Mouse (Mus musculus): ENCODE results near the gene Ces1a.
A peak's percentile ranks its signal among the peaks of the same experiment; 100 is the strongest.

Ces1a gene

GRCm38 (mm10) chr8:93048092-93048491 lies at the start of gene Ces1a:
Ces1a (minus strand) TSS chr8:93048192.
- DNase-seq (ENCODE audit: low read depth, low spot score), result no peak

GRCm38 (mm10) chr8:93095376-93095775 lies 47.4 kb upstream of the Ces1a start:
- peak; percentile 1 for DNase-seq (ENCODE audit: low read depth, low spot score)

GRCm38 (mm10) chr8:93091324-93091723 lies 43.3 kb upstream of the Ces1a start:
- DNase-seq (ENCODE audit: low read depth, low spot score), result no peak

GRCm38 (mm10) chr8:93088686-93089122 lies 40.7 kb upstream of the Ces1a start:
- DNase-seq (ENCODE audit: low read depth, low spot score), result no peak

- no peak for DNase-seq (ENCODE audit: low read depth, low spot score)
Measured at GRCm38 (mm10) chr8:93088193-93088592, 40.2 kb upstream of the Ces1a start.

- DNase-seq (ENCODE audit: low read depth, low spot score), result no peak
Measured at GRCm38 (mm10) chr8:93079887-93080286, 31.9 kb upstream of the Ces1a start, which contains the start of gene Ces1b. Ces1b (minus strand) TSS chr8:93080017.

- no peak for DNase-seq (ENCODE audit: low read depth, low spot score)
Measured at GRCm38 (mm10) chr8:93075251-93075650, 27.3 kb upstream of the Ces1a start.

- DNase-seq (ENCODE audit: low read depth, low spot score), result no peak
Measured at GRCm38 (mm10) chr8:93063416-93064117, 15.6 kb upstream of the Ces1a start.

GRCm38 (mm10) chr8:93059185-93059584 lies 11.2 kb upstream of the Ces1a start:
- DNase-seq (ENCODE audit: low read depth, low spot score), result peak; percentile 1

GRCm38 (mm10) chr8:93055238-93055637 lies 7.2 kb upstream of the Ces1a start:
- no peak for DNase-seq (ENCODE audit: low read depth, low spot score)

GRCm38 (mm10) chr8:93048510-93049416 lies 771 bp upstream of the Ces1a start:
- DNase-seq (ENCODE audit: low read depth, low spot score), result no peak

GRCm38 (mm10) chr8:93043083-93043482 lies 4.9 kb downstream of the Ces1a start:
- DNase-seq (ENCODE audit: low read depth, low spot score), result no peak

- DNase-seq (ENCODE audit: low read depth, low spot score), result no peak
Measured at GRCm38 (mm10) chr8:93040776-93041567, 7.0 kb downstream of the Ces1a start.

GRCm38 (mm10) chr8:93040256-93040655 lies 7.7 kb downstream of the Ces1a start:
- DNase-seq (ENCODE audit: low read depth, low spot score), result no peak

GRCm38 (mm10) chr8:93038831-93039230 lies 9.2 kb downstream of the Ces1a start:
- no peak for DNase-seq (ENCODE audit: low read depth, low spot score)

GRCm38 (mm10) chr8:93030664-93031063 lies 17.3 kb downstream of the Ces1a start:
- DNase-seq (ENCODE audit: low read depth, low spot score), result no peak

- DNase-seq (ENCODE audit: low read depth, low spot score), result no peak
Measured at GRCm38 (mm10) chr8:93021738-93022137, 26.3 kb downstream of the Ces1a start.

- no peak for DNase-seq (ENCODE audit: low read depth, low spot score)
Measured at GRCm38 (mm10) chr8:93014300-93014699, 33.7 kb downstream of the Ces1a start.

GRCm38 (mm10) chr8:93012226-93012625 lies 35.8 kb downstream of the Ces1a start:
- DNase-seq (ENCODE audit: low read depth, low spot score), result no peak

GRCm38 (mm10) chr8:93011439-93011838 lies 36.6 kb downstream of the Ces1a start:
- DNase-seq (ENCODE audit: low read depth, low spot score), result peak; percentile 62

- DNase-seq (ENCODE audit: low read depth, low spot score), result peak; percentile 30
Measured at GRCm38 (mm10) chr8:93010286-93010685, 37.7 kb downstream of the Ces1a start.

GRCm38 (mm10) chr8:92998600-92998999 lies 49.4 kb downstream of the Ces1a start:
- DNase-seq (ENCODE audit: low read depth, low spot score), result peak; percentile 13

Data from CD4-positive, CD25-positive, alpha-beta regulatory T cell, adult 2 months (primary cell).